Mouse (Mus musculus): ENCODE data around the gene Padi3.
A peak's percentile ranks its signal among the peaks of the same experiment; 100 is the strongest.

DNA sequence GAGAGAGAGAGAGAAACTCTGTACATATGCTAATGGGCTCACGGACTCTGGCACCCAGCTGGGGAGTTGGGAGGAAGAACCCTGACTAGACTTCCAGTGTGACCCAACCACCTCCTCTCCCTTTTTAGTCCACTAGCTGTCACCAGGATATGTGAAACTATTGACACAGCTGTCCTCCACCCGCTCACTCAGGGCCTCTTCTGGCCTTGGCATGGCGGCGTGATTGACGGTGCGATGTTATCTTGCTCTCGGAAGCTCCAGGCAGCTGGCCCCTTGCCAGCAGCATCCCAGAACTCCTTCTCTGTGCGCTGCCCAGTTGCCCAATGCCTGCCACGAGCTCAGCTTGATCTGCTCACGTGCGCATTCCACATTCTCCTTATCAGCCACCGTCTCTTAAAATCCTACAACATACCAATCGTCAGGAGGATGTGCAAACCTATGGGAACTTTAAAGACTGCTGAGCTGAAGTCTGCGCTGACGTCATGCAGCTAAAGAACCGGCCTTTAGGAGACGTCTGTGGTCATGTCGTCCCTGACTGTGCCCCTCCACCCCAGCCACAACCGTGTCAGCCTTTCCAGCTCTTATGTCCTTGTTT is 30.5 kb downstream of the Padi3 start:
- TF ChIP-seq POLR2A (IDR thresholded peaks at IDR 0.05; ENCODE audit: insufficient read length, low read depth) (no peak), SRF (IDR thresholded peaks at IDR 0.05; ENCODE audit: control insufficient read depth, insufficient read length, low read depth) (no peak), E2F4 (IDR thresholded peaks at IDR 0.05; ENCODE audit: insufficient read depth) (no peak), MYOG (IDR thresholded peaks at IDR 0.05; ENCODE audit: control insufficient read depth in 1 of 3, insufficient read depth in 1 of 3, insufficient read length in 2 of 3, low read depth in 2 of 3) (peak in 2 of 3 experiments; percentile 30 to 92), MAX (IDR thresholded peaks at IDR 0.05; ENCODE audit: low read depth) (no peak), TCF3 (IDR thresholded peaks at IDR 0.05; ENCODE audit: insufficient read length, low read depth) (peak; percentile 61)
